Mouse (Mus musculus) forebrain, postnatal 0 days (tissue): ENCODE data around the gene Tesk2. TPM values are rescaled to one million over a fixed set of nuclear protein-coding genes. Genes with fewer than 3 reads are reported as not detected.
"Not testable (repeated sequence)": the region's sequence is repeated elsewhere in the genome, so short reads cannot be mapped to it uniquely, and the experiment has no call there.

Experiments
- ATAC-seq: fragments of 200-750 bp; cut with Nextera tagmentation; 2 replicates; pipeline ENCODE4 v1.8.0; 2017; ENCODE audit warnings: mild to moderate bottlenecking, moderate library complexity
- DNase-seq: peaks from one replicate; pipeline ENCODE4 v3.0.0-alpha.2; 2015
- H3K27ac ChIP-seq: fragments of 300-500 bp; sonication (generic); 2 replicates; pipeline ENCODE4 v1.5.1; 2014; ENCODE audit warnings: low read depth, mild to moderate bottlenecking, antibody characterized with exemption, low read length, moderate library complexity, mixed read lengths
- H3K27me3 ChIP-seq: fragments of 300-500 bp; sonication (generic); 2 replicates; pipeline ENCODE4 v1.6.1; 2014; ENCODE audit warnings: mild to moderate bottlenecking, low read length, mixed read lengths; ENCODE audit not compliant: insufficient read depth
- H3K36me3 ChIP-seq: fragments of 300-500 bp; sonication (generic); 2 replicates; pipeline ENCODE4 v1.6.1; 2014; ENCODE audit warnings: mild to moderate bottlenecking, moderate library complexity; ENCODE audit not compliant: insufficient read depth
- H3K4me1 ChIP-seq: fragments of 300-500 bp; sonication (generic); 2 replicates; pipeline ENCODE4 v1.6.1; 2014; ENCODE audit warnings: antibody characterized with exemption; ENCODE audit not compliant: insufficient read depth
- H3K4me2 ChIP-seq: fragments of 300-500 bp; sonication (generic); 2 replicates; pipeline ENCODE4 v1.6.1; 2014; ENCODE audit warnings: low read depth, mild to moderate bottlenecking, moderate library complexity
- H3K4me3 ChIP-seq: fragments of 300-500 bp; sonication (generic); 2 replicates; pipeline ENCODE4 v1.5.1; 2014; ENCODE audit warnings: low read depth, low read length, mixed read lengths
- H3K9ac ChIP-seq: fragments of 300-500 bp; sonication (generic); 2 replicates; pipeline ENCODE4 v1.6.1; 2014; ENCODE audit warnings: mild to moderate bottlenecking
- H3K9me3 ChIP-seq: fragments of 300-500 bp; sonication (generic); 2 replicates; pipeline ENCODE4 v1.6.1; 2016; ENCODE audit warnings: low read length
- CTCF ChIP-seq: sonication (generic); IDR thresholded peaks from 2 replicates; pipeline ENCODE4 v1.5.1; 2016; ENCODE audit warnings: antibody characterized with exemption, control low read depth, low read depth
- WGBS: fragments of 180-500 bp; shearing (Covaris S2); extraction: QIAGEN DNeasy Blood & Tissue Kit; methylation state at CpG from one replicate; pipeline ENCODE4 v1.1.7; 2014; 5-methylcytosine and 5-hydroxymethylcytosine counted together
- polyA plus RNA-seq: library from polyadenylated mRNA; unstranded; fragments of >200 nt; fragmentation: Nextera tagmentation; extraction: Ambion mirVana; gene quantifications from 2 replicates; pipeline ENCODE4 v1.2.1, GENCODE M21; 2015
- total RNA-seq: library from RNA; depleted of rRNA; stranded (reverse); fragments of >200 nt; gene quantifications from 2 replicates; pipeline ENCODE4 v1.2.3, GENCODE M21; 2014; rRNA removed

The Tesk2 gene
- total RNA-seq (2.6 and 2.9 TPM in 2 replicates), polyA plus RNA-seq (1.2 and 1.9 TPM in 2 replicates)

- TF ChIP-seq CTCF: no peak
- H3K4me2 ChIP-seq: peak within 1 kb of the TSS; percentile 97
- H3K9ac ChIP-seq: peak within 1 kb of the TSS; percentile 71
- H3K4me3 ChIP-seq: peak within 1 kb of the TSS; percentile 73
- under 1% methylated on average over 34 of the region's 34 CpGs for WGBS
- DNase-seq (peak; percentile 98), ATAC-seq (peak; percentile 99)
- H3K27ac ChIP-seq: 0 out of 2 replicates have a peak within 1 kb of the TSS, but pooled peaks have one; percentile 22
- no peaks in the 10 kb centered on the region for H3K9me3 ChIP-seq
- H3K36me3 ChIP-seq: no peaks in the 10 kb centered on the region
- no peaks in the 10 kb centered on the region; the same call in 1 of the 2 replicates for H3K27me3 ChIP-seq
- H3K4me1 ChIP-seq: no peaks in the 10 kb centered on the region; the same call in 1 of the 2 replicates
Observed at GRCm38 (mm10) chr4:116720343-116721097, at the start of gene Tesk2. TSS of gene Tesk2 (plus strand) at chr4:116720948.

GRCm38 (mm10) chr4:116672785-116673184 lies 48.0 kb upstream of the Tesk2 start:
- WGBS: 80% methylated on average over 2 of the region's 2 CpGs
- TF ChIP-seq CTCF: no peak
- H3K4me1 ChIP-seq: no peaks in the 10 kb centered on the region
- no peak for DNase-seq
- H3K4me2 ChIP-seq: no peak overlapping the region
- no peak overlapping the region for H3K4me3 ChIP-seq
- H3K36me3 ChIP-seq: no peaks in the 10 kb centered on the region
- ATAC-seq: no peak
- H3K27me3 ChIP-seq: no peaks in the 10 kb centered on the region
- no peak overlapping the region for H3K9ac ChIP-seq
- H3K9me3 ChIP-seq: no peaks in the 10 kb centered on the region
- H3K27ac ChIP-seq: no peak overlapping the region

- not testable (repeated sequence) for DNase-seq, H3K36me3 ChIP-seq, H3K27me3 ChIP-seq, H3K4me2 ChIP-seq, H3K4me1 ChIP-seq, H3K9me3 ChIP-seq, H3K9ac ChIP-seq, ATAC-seq, H3K4me3 ChIP-seq, H3K27ac ChIP-seq
- WGBS: 92% methylated on average over 6 of the region's 6 CpGs
Observed at GRCm38 (mm10) chr4:116674761-116675160, 46.0 kb upstream of the Tesk2 start.

GRCm38 (mm10) chr4:116676027-116676426 lies 44.7 kb upstream of the Tesk2 start:
- no peak overlapping the region for H3K4me2 ChIP-seq
- H3K9me3 ChIP-seq: no peaks in the 10 kb centered on the region
- 90% methylated on average over 3 of the region's 3 CpGs for WGBS
- no peak for DNase-seq
- H3K9ac ChIP-seq: no peak overlapping the region
- no peak for TF ChIP-seq CTCF
- no peak for ATAC-seq
- H3K4me1 ChIP-seq: no peaks in the 10 kb centered on the region
- H3K4me3 ChIP-seq: no peak overlapping the region
- H3K36me3 ChIP-seq: no peaks in the 10 kb centered on the region
- H3K27me3 ChIP-seq: no peaks in the 10 kb centered on the region
- H3K27ac ChIP-seq: no peak overlapping the region

- Histone ChIP-seq H3K9me3 (no peaks in the 10 kb centered on the region), H3K27me3 (no peaks in the 10 kb centered on the region), H3K4me1 (no peaks in the 10 kb centered on the region), H3K36me3 (no peaks in the 10 kb centered on the region), H3K4me2 (no peak overlapping the region), H3K4me3 (no peak overlapping the region), H3K27ac (no peak overlapping the region), H3K9ac (no peak overlapping the region)
- 73% methylated on average over 1 of the region's 1 CpGs for WGBS
- ATAC-seq (no peak), DNase-seq (no peak)
- no peak for TF ChIP-seq CTCF
Observed at GRCm38 (mm10) chr4:116677808-116678207, 42.9 kb upstream of the Tesk2 start.

- Histone ChIP-seq H3K27me3 (no peaks in the 10 kb centered on the region), H3K27ac (no peak overlapping the region), H3K4me2 (no peak overlapping the region), H3K4me1 (no peaks in the 10 kb centered on the region), H3K36me3 (no peaks in the 10 kb centered on the region), H3K4me3 (no peak overlapping the region), H3K9me3 (no peaks in the 10 kb centered on the region), H3K9ac (no peak overlapping the region)
- no peak for ATAC-seq
- no peak for DNase-seq
- no peak for TF ChIP-seq CTCF
- WGBS: 69% methylated on average over 5 of the region's 5 CpGs
Observed at GRCm38 (mm10) chr4:116679141-116679540, 41.6 kb upstream of the Tesk2 start.

- H3K9ac ChIP-seq, H3K4me2 ChIP-seq, H3K4me3 ChIP-seq, H3K27ac ChIP-seq, H3K9me3 ChIP-seq, ATAC-seq, H3K4me1 ChIP-seq, H3K36me3 ChIP-seq, H3K27me3 ChIP-seq, DNase-seq: not testable (repeated sequence)
- WGBS: 92% methylated on average over 4 of the region's 4 CpGs
Observed at GRCm38 (mm10) chr4:116680521-116680920, 40.2 kb upstream of the Tesk2 start.
